In genomic region chr15:6577971-6578370, GRCm38 (mm10) we compare ENCODE assay signal across 16 mouse cellular contexts. TPM values are rescaled to one million over a fixed set of nuclear protein-coding genes. Genes with fewer than 3 reads are reported as not detected.
DNase-seq lines count a peak whose midpoint lies in the region; ATAC-seq and TF ChIP-seq lines count a peak whose summit lies in the region.
"Had no signal": no experiment of that assay in that cellular context is flagged by ENCODE, and none has a peak within 500 bp of the region (broad histone marks: within the 10 kb centered on the region; RNA-seq: fewer than 3 reads in every experiment).

No protein-coding gene starts in this region.

- ATAC-seq in liver, postnatal 0 days, result peak; percentile 60; the same call in 1 of the 2 replicates
- no peak for ATAC-seq in intestine, embryonic 15.5 days
- ATAC-seq in erythroid progenitor cell, adult 5-6 weeks (replicated peaks; ENCODE audit: low FRiP score, poor library complexity, severe bottlenecking), result no peak
- ATAC-seq in heart, embryonic 11.5 days (replicated peaks; ENCODE audit: insufficient number of reproducible peaks, low FRiP score, low TSS enrichment), result no peak
- ATAC-seq: Patski had no signal

- H3K9ac ChIP-seq in liver, postnatal 0 days (replicated peaks), result no peak overlapping the region
- H3K9ac ChIP-seq in intestine, embryonic 15.5 days, result no peak overlapping the region
- H3K9ac ChIP-seq in heart, embryonic 11.5 days (ENCODE audit: low read depth, low read length), result no peak overlapping the region
- H3K9ac ChIP-seq: embryonic facial prominence, embryonic 12.5 days had no signal

- no peak for TF ChIP-seq POLR2A in kidney, adult 2 months (IDR thresholded peaks at IDR 0.05; ENCODE audit: low read depth, low read length)

- H3K27me3 ChIP-seq in kidney, adult 2 months (replicated peaks; ENCODE audit: control insufficient read depth, insufficient read depth, low read length), result no peaks in the 10 kb centered on the region; the same call in 1 of the 2 replicates
- no peaks in the 10 kb centered on the region for H3K27me3 ChIP-seq in liver, postnatal 0 days (ENCODE audit: insufficient read depth, low read length)
- H3K27me3 ChIP-seq in intestine, embryonic 15.5 days (replicated peaks), result no peaks in the 10 kb centered on the region
- H3K27me3 ChIP-seq in heart, embryonic 11.5 days (ENCODE audit: control insufficient read depth, insufficient read depth, low read length), result no peaks in the 10 kb centered on the region
- H3K27me3 ChIP-seq: embryonic facial prominence, embryonic 12.5 days; Patski had no signal

- no peaks in the 10 kb centered on the region for H3K9me3 ChIP-seq in liver, postnatal 0 days (ENCODE audit: low read length)
- no peaks in the 10 kb centered on the region for H3K9me3 ChIP-seq in intestine, embryonic 15.5 days
- H3K9me3 ChIP-seq in heart, embryonic 11.5 days (replicated peaks; ENCODE audit: control insufficient read depth, low read length), result no peaks in the 10 kb centered on the region
- H3K9me3 ChIP-seq: embryonic facial prominence, embryonic 12.5 days; heart, embryonic 10.5 days; hindbrain, embryonic 10.5 days had no signal

- WGBS in kidney, adult 2 months, result 66% methylated on average over 9 of the region's 9 CpGs
- WGBS in liver, postnatal 0 days (ENCODE audit: insufficient replicate concordance), result 19% methylated on average over 9 of the region's 9 CpGs
- 28% methylated on average over 9 of the region's 9 CpGs for WGBS in intestine, embryonic 15.5 days
- WGBS in heart, embryonic 11.5 days (ENCODE audit: insufficient replicate concordance), result 50% methylated on average over 9 of the region's 9 CpGs

- no peaks in the 10 kb centered on the region for H3K36me3 ChIP-seq in kidney, adult 2 months (ENCODE audit: control insufficient read depth, insufficient read depth, low read length)
- no peaks in the 10 kb centered on the region for H3K36me3 ChIP-seq in liver, postnatal 0 days (replicated peaks; ENCODE audit: insufficient read depth, low read length)
- H3K36me3 ChIP-seq in intestine, embryonic 15.5 days, result no peaks in the 10 kb centered on the region
- H3K36me3 ChIP-seq in heart, embryonic 11.5 days (ENCODE audit: control insufficient read depth, insufficient read depth, low read length), result no peaks in the 10 kb centered on the region
- H3K36me3 ChIP-seq: embryonic facial prominence, embryonic 12.5 days; heart, embryonic 10.5 days; hindbrain, embryonic 10.5 days had no signal

- peak overlapping the region; percentile 61; the same call in 1 of the 2 replicates for H3K4me2 ChIP-seq in liver, postnatal 0 days (ENCODE audit: low read depth, low read length)
- no peak overlapping the region for H3K4me2 ChIP-seq in intestine, embryonic 15.5 days (replicated peaks)
- no peak overlapping the region for H3K4me2 ChIP-seq in heart, embryonic 11.5 days
- H3K4me2 ChIP-seq: embryonic facial prominence, embryonic 12.5 days; midbrain, embryonic 11.5 days had no signal

- TF ChIP-seq CTCF in kidney, adult 2 months (conservative IDR thresholded peaks at IDR 0.05; ENCODE audit: insufficient read depth, insufficient read length, low read depth, low read length), result no peak
- TF ChIP-seq CTCF in liver, postnatal 0 days (IDR thresholded peaks at IDR 0.05; ENCODE audit: low read depth), result no peak

- no peaks in the 10 kb centered on the region for H3K4me1 ChIP-seq in kidney, adult 2 months (ENCODE audit: control insufficient read depth, insufficient read depth, low read length)
- peaks cover 6% of the 10 kb centered on the region for H3K4me1 ChIP-seq in liver, postnatal 0 days (ENCODE audit: insufficient read depth)
- H3K4me1 ChIP-seq in intestine, embryonic 15.5 days (replicated peaks), result 0 out of 2 replicates have a peak, but pooled peaks cover 3% of the 10 kb centered on the region
- H3K4me1 ChIP-seq in heart, embryonic 11.5 days (ENCODE audit: control insufficient read depth, insufficient read depth, low read length), result no peaks in the 10 kb centered on the region
- H3K4me1 ChIP-seq: embryonic facial prominence, embryonic 12.5 days; heart, embryonic 10.5 days had no signal

- DNase-seq in kidney, adult 2 months, result peak; percentile 2
- no peak for DNase-seq in kidney, postnatal 10 days
- DNase-seq in thymus, postnatal 14 days, result peak; percentile 61
- DNase-seq in thymus, adult 18-20 months, result no peak
- no peak for DNase-seq in liver, postnatal 0 days
- DNase-seq: cerebellum, postnatal 10 days; gastrocnemius, adult 2 months; kidney, adult 18-20 months had no signal

- H3K27ac ChIP-seq in kidney, adult 2 months (ENCODE audit: insufficient read depth, low read depth, low read length), result no peak overlapping the region
- 0 out of 2 replicates have a peak overlapping the region, but pooled peaks have one; percentile 5 for H3K27ac ChIP-seq in liver, postnatal 0 days (ENCODE audit: low read depth)
- no peak overlapping the region for H3K27ac ChIP-seq in intestine, embryonic 15.5 days
- no peak overlapping the region for H3K27ac ChIP-seq in heart, embryonic 11.5 days (ENCODE audit: low read depth, low read length)
- H3K27ac ChIP-seq: embryonic facial prominence, embryonic 12.5 days; gastrocnemius, adult 2 months; heart, embryonic 10.5 days; hindbrain, embryonic 10.5 days had no signal

- no peak overlapping the region for H3K4me3 ChIP-seq in kidney, adult 2 months (ENCODE audit: insufficient read depth, low read depth, low read length)
- H3K4me3 ChIP-seq in liver, postnatal 0 days (ENCODE audit: low read depth, low read length), result no peak overlapping the region
- no peak overlapping the region for H3K4me3 ChIP-seq in intestine, embryonic 15.5 days (replicated peaks)
- H3K4me3 ChIP-seq in heart, embryonic 11.5 days (ENCODE audit: low read depth, low read length), result no peak overlapping the region
- H3K4me3 ChIP-seq: embryonic facial prominence, embryonic 12.5 days; gastrocnemius, adult 2 months; heart, embryonic 10.5 days; hindbrain, embryonic 10.5 days had no signal

- TF ChIP-seq EP300 in liver, postnatal 0 days (IDR thresholded peaks at IDR 0.05; ENCODE audit: low read depth), result no peak

RNA-seq across cellular contexts. Expression of gene Fyb, which starts 55.3 kb away (rescaled TPM):
- 3.0 and 84.9 TPM in 2 replicates for polyA plus RNA-seq in kidney, adult 2 months (2012; rRNA removed)
- 28.0 and 29.7 TPM in 2 replicates for polyA plus RNA-seq in liver, postnatal 0 days (2015; fragmentation: Nextera tagmentation; extraction: Ambion mirVana)
- 6.5 and 8.6 TPM in 2 replicates for polyA plus RNA-seq in intestine, embryonic 15.5 days (2015; fragmentation: Nextera tagmentation; extraction: Ambion mirVana)
- total RNA-seq in erythroid progenitor cell, adult 5-6 weeks (2015; ENCODE audit: low replicate concordance), result 97.7 and 102 TPM in 2 replicates
- total RNA-seq in erythroid progenitor cell, adult 5-6 weeks (2017; ENCODE audit: low replicate concordance), result 27.0 and 29.8 TPM in 2 replicates
- polyA plus RNA-seq in heart, embryonic 11.5 days (2014; fragmentation: Nextera tagmentation; extraction: Ambion mirVana), result 3.7 and 4.6 TPM in 2 replicates

Comparison
In these comparisons a context has a peak if more than half of its experiments do, and no peak if none do; other contexts are left out.
1. DNase-seq: peak in kidney, adult 2 months (single experiment) and thymus, postnatal 14 days (single experiment); none in kidney, postnatal 10 days (single experiment), thymus, adult 18-20 months (0 of 2) and liver, postnatal 0 days (single experiment).